Mouse (Mus musculus): ENCODE results near the gene Zmynd8.

Zmynd8 gene

DNA sequence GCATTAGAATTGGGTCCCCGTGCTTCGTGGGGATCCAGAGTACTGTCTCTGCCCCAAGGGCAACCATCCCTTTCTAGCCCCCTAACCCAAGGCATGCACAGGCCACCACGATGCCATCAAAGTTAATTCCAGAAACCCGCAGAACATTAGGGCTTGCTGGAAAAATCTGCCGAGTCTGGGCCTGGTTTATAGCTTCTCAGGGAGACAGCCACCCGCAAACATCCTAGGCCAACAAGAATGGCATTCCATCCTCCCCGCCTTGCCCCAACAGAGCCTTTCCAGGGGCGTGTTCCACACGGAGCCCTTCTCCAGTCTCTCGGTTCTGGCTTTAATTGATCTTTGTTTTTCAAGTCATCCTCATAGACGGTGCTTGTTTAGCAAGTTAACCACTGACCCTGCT lies 150.4 kb downstream of the Zmynd8 start:
- WGBS = 56% methylated on average over 11 of the region's 11 CpGs

DNA sequence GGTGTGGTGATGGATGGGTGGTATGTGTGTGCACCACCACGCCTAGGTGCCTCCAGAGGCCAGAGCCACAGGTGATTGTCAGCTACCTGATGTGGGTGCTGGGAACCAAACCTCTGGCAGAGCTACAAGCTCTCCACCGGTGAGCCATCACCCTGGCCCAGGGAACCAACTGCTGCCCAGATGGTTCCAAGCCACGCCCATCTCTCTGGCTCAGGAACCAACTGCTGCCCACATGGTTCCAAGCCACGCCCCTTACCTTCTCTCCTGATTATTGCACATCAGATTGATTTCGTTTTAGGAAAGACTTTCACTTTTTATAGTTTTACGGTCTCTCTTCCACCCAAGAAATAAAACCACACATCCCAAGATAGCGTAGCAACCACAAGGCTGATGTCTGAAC lies 150.8 kb downstream of the Zmynd8 start:
- WGBS = 64% methylated on average over 7 of the region's 7 CpGs

DNA sequence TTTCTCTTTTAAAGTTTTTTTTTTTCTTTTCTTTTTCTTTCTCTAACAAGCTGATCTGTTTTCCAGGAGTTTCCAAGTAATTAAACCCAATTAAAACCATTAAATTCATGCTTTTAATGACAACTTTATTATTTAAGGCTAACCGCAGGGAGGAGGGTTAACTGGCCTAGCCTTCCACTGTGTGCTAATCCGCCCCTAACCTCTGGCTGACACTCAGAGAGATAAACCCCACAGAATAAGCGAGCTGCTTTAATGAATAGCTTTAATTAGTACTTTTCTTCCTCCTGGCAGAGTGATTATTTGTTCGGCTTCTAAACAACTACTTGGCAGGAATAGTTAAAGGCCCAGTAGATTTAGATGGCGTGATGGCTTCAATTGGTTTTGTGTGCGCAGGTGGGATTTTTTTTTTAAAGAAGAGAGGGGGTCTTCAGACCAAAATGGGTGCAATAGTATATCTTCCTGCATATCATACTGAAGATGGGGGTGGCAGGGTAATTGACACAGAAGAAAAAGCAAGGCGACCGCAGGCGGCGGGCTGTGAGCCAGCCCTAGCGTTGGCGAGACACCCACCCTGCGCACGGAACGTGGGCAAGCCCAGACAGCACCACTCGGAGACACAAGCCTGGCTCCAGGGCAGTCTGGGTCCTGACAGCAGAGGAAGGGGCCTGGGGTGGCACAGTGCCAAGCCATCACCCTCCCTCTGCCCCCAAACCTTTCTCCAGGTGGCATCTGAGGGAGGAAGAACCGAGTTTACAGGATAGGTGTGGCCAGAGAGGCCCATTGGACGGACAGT lies 153.3 kb downstream of the Zmynd8 start:
- WGBS = 53% methylated on average over 18 of the region's 18 CpGs

DNA sequence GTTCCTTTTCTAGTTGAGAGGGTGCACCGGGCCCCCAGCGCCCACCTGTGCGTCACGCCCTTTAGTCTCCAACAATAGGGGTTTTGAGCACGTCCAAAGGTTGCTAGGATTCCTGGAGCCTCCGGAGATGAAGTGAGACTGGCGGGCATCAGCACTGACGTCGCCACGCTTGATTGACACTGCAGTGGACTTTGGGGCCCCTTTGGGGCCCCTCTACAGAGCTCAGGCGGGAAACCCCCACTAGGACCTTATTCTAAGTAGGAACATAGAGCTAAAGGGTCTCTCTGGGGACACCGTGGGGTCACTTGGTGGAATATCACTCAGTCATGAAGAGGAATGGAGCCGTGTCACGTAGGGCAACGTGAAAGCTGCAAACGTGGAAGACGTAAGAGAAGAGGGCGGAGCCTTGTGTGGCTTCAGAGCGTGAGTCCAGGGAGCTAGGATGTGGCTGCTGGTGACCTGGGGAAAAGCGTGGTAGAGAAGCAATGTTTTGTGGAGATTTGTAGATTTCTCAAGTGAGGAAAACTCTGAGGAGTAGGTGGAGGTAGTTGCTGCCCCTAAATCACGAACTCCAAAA lies 156.5 kb downstream of the Zmynd8 start:
- 49% methylated on average over 21 of the region's 21 CpGs for WGBS

DNA sequence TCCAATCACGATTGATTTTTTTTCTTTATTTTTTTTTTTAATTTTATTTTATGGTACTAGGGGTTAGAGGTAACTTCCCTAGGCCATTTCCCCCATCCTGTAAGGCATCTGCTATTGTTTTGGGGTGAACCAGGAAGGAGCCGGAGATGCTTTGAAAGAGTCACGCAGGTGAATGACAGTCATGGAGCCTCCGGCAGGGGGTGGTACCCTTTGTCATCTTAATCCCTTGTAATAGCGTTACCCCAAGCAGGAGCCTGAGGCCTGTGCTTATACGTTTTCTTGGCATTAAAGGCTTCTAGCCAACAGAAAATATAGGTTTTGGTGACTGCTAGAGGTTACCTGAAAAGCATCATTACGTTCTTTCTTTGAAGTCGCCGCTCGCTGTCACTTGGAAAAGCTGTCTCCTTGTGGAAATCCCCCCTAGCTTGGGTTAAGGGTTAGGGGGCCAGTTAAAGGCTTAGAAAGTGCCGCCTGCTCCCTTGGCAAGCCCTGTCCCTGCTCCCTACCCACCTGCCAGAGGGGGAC lies 157.2 kb downstream of the Zmynd8 start:
- 72% methylated on average over 11 of the region's 11 CpGs for WGBS

DNA sequence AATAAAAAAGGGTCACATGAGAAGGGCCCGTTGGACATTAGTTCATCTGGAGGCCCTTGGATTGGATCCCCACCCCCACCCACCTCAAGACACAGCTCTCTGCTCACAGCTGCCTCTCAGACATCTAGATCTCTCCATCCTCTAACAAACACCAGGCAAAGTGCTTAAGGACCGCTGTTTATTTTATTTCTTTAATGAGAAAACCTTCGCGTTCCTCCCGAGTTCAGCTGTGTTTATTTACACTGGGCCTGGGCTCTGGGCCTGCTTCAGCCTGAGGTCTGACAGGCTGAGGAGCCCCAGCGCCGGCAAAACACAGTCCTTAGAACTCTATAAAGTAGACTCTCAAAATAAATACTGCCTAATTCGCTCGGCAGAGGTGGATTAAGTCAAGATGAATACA lies 157.8 kb downstream of the Zmynd8 start:
- whole genome bisulfite sequencing = 60% methylated on average over 9 of the region's 9 CpGs

DNA sequence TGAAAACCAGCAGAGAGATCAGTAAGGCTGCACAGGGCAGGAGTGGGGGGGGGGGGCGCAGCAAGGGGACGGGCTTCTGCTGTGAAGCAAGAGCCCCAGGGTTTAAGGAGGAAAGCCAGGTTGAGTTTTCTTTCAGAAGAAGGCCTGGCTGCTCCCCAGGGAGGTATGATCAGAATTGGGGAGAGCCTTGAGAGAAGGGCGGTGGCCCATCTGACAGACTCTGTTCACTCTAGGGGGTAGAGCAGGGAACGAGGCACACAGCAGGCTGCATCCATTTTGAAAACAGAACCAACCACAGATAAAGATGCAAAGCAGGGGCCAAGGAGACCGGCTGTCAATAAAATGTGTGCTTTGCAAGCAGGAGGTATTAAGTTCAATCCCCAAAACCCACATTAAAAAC lies 158.4 kb downstream of the Zmynd8 start:
- WGBS = 83% methylated on average over 5 of the region's 5 CpGs

DNA sequence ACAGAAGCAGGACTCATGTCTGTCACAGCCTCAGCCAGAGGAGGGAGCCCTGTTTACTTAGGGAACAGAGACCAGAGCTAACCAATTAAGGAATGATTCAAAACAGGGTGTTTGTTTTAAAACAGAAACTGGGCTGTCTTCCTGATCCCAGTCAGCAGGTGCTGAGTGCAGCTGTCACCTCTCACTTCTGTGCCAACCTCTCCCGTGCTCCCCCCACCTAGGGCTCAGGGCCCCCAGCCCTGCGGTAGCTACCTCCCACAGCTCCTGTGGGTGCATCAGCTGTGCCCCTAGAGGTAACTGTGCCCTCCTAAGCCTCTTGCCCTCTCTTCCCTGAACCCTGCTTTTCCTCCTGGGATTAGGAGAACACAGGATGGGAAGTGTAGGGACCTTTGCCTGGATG lies 162.5 kb downstream of the Zmynd8 start:
- WGBS = 60% methylated on average over 2 of the region's 2 CpGs

Data from cerebral cortex, adult 2 months (tissue).